Mouse (Mus musculus) pancreas, adult 10 weeks (tissue): Measurements from ENCODE around the gene Colec11. TPM values are rescaled to one million over a fixed set of nuclear protein-coding genes. Genes with fewer than 3 reads are reported as not detected.

Experiments
- polyA plus RNA-seq: library from polyadenylated mRNA; stranded (reverse); fragments of 350-450 nt; fragmentation: Illumina TruSeq; extraction: RNeasy Lipid Tissue Mini Kit (QIAGEN cat#74804); gene quantifications from one replicate; pipeline ENCODE4 v1.2.3, GENCODE M21; 2015; ENCODE audit warnings: low read depth, low replicate concordance; ENCODE audit not compliant: insufficient read depth

The Colec11 gene
- polyA plus RNA-seq = not detected

DNA sequence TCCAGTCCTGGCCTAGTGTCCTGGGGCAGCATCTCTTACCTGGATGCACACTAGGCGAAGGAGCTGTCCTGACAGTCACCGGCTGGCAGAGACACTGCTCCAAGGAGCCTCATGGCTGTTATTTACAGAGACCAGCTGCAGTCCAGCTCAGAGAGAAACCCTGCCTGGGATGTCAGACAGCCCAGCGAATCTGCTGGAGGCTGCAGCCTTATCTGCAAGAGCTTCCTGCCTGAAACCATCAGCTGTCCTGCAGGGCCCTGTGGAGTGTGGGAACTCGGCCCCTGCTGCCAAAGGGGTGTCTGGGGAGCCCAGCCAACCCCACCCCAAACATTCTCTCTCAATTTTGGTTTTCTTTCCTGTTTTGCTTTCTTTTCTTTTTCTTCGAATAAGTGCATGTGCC is at the start of gene Colec11:
Colec11 (minus strand) TSS at position 183 of the 400 bp plus-strand sequence.

DNA sequence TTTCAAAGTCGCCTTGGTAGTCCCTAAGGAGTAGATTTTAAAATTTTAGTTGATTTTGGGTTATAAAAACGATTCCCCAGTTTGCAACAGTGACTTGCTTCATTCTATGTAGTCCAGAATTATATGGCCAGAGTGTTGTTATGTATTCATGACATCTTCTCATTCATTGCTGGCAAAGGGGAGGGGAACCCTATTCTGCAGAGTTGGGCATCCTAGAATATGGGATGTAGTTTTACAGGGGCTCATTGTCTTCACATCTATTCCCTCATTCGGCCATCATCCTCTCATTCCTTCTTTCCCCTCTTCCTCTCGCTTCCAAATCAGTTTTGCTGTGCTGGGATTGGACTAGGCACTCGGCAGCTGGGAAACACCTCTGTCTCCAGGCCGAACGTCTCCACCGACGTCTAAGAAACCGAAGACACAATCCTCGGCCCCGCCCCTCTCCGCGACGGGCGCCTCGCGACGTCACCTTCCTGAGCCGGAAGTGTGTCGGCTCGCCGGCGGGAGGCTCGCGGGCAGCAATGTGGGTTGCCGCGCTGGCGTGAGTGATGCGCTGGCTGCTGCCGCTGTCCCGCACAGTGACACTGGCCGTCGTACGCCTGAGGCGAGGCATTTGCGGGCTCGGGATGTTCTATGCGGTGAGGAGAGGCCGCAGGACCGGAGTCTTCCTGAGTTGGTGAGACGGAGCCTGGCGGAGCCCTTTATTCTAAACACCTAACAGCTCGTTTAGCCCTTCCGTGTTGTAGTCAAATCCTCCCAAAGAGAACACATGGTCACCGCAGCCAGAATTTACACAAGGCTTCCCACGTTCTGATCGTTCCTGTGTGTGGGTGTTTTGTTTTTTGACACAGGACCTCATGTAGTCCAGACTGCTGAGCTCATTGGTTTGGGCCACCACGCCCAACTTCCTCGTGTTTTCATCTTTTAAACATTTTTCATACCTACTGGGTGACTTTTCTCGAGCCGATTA is 26.2 kb upstream of the Colec11 start, which contains the start of gene Rnaseh1:
Rnaseh1 (plus strand) TSS at position 462 of the 970 bp plus-strand sequence.

DNA sequence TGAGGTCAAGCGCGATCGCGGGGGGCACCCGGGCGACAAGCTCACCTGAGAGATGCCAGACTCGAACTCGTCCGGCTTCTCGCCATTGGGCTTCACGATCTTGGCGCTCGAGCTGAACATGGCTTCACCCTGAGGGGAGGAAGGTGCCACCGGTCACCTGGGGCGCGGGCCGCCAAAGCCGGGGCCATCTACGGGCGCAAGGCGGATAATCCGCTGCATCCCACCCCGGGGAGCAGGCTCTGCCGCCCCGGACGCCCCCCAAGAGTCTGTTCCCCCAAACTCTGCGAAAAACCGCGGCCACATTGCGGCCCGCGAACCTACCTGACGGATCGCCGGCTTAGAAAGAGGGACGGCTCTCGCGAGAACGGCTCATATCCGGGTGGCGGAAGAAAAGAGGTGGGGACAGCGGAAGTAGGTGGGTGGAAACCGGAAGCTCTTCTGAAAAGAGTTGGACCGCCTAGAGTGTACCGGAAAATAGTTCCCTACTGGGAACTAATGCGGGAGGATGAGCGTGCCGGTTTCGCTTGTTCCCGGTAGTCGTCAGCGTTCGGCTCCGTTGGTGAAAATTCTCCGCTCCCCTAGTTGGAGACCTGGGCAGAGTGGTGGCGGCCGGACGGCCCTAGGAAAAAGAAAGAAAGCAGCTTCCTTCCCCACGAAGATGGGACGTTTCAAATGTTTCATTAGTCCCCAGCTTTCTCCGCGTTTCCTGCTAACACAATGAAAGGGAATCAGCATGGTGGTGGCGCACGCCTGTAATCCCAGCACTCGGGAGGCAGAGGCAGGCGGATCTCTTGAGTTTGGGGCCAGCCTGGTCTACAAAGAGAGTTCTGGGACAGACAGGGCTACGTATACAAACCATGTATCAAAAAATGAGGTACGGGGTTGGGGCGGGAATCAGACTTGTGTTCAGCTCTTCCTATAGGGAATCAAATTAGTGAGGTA is 12.6 kb upstream of the Colec11 start, which contains the start of gene Rps7:
Rps7 (minus strand) TSS at position 419 of the 942 bp plus-strand sequence.

DNA sequence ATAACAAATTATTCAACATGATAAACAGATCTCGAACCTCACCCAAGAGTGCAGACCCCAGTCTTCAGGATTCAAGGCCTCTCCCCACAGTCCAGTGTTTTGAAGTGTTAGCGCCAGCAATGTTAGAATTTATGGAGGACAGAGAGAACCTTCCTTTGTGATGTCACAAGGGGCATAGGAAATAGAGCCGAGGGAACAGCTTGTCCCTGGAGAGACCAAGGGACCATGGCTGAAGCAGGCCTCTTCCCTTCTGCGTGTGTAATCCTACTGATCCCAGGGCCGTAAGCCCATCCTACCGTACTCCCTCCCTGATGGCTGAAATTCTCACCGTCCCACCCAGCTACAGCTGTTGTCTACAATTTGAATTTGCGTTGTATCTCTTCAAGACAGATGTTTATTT is 40.8 kb downstream of the Colec11 start, which contains the start of gene Allc:
Allc (minus strand) TSS at position 101 of the 400 bp plus-strand sequence.

DNA sequence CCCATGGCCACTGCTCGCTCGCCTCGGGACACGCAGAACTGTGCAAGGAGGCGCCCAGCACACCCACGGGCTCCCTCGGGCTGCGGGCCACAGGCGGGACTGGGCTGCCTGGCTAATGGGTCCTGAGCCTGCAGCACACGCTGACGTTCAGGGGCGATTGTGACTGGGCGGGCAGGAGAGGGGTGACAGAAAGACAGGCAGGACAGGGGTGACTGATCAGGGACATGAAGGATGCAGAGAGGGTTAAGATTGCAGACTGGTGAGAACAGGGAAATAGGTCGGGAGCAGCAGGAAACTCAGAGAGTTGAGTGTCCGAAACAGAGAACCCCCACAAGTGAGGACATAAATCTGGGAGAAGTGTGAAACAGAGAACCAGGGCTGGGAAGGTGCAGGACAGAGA is 70.9 kb downstream of the Colec11 start, which contains the start of gene Dcdc2c:
Dcdc2c (minus strand) TSS at position 101 of the 400 bp plus-strand sequence.

Other genes with a start within 250 kb of the Colec11 start
- not detected for gene Dcdc2c, start 71.0 kb downstream of the Colec11 start, polyA plus RNA-seq
- not detected for gene Allc, start 40.9 kb downstream of the Colec11 start, polyA plus RNA-seq
- 565 TPM for gene Rps7, start 12.6 kb upstream of the Colec11 start, polyA plus RNA-seq
- 2.9 TPM for gene Rnaseh1, start 26.2 kb upstream of the Colec11 start, polyA plus RNA-seq
- 22.3 TPM for gene Adi1, start 51.9 kb upstream of the Colec11 start, polyA plus RNA-seq
- gene Trappc12, start 127.1 kb upstream of the Colec11 start, polyA plus RNA-seq = 4.4 TPM
- 2.7 TPM for gene Eipr1, start 128.4 kb upstream of the Colec11 start, polyA plus RNA-seq